Mouse (Mus musculus) embryonic facial prominence, embryonic 12.5 days (tissue): Measurements from ENCODE around the gene Ifna5. TPM values are rescaled to one million over a fixed set of nuclear protein-coding genes. Genes with fewer than 3 reads are reported as not detected.
"Not testable (repeated sequence)": the region's sequence is repeated elsewhere in the genome, so short reads cannot be mapped to it uniquely, and the experiment has no call there.

Source experiments
- ATAC-seq: fragments of 200-750 bp; cut with Nextera tagmentation; 2 replicates; pipeline ENCODE4 v1.8.0; 2017; ENCODE audit not compliant: insufficient number of reproducible peaks, insufficient read depth, low FRiP score, low TSS enrichment
- H3K27ac ChIP-seq: fragments of 300-500 bp; sonication (generic); 2 replicates; pipeline ENCODE4 v1.5.1; 2016; ENCODE audit warnings: mild to moderate bottlenecking
- H3K27me3 ChIP-seq: fragments of 300-500 bp; sonication (generic); 2 replicates; pipeline ENCODE4 v1.6.1; 2016; ENCODE audit warnings: mild to moderate bottlenecking, moderate library complexity
- H3K36me3 ChIP-seq: fragments of 300-500 bp; sonication (generic); 2 replicates; pipeline ENCODE4 v1.6.1; 2016; ENCODE audit warnings: mild to moderate bottlenecking
- H3K4me1 ChIP-seq: fragments of 300-500 bp; sonication (generic); 2 replicates; pipeline ENCODE4 v1.6.1; 2016
- H3K4me2 ChIP-seq: fragments of 300-500 bp; sonication (generic); replicated peaks from 2 replicates; pipeline ENCODE4 v1.6.1; 2016; ENCODE audit warnings: mild to moderate bottlenecking, moderate library complexity
- H3K4me3 ChIP-seq: fragments of 300-500 bp; sonication (generic); 2 replicates; pipeline ENCODE4 v1.5.1; 2016; ENCODE audit warnings: mild to moderate bottlenecking
- H3K9ac ChIP-seq: fragments of 300-500 bp; sonication (generic); 2 replicates; pipeline ENCODE4 v1.6.1; 2016; ENCODE audit warnings: mild to moderate bottlenecking, moderate library complexity
- H3K9me3 ChIP-seq: fragments of 300-500 bp; sonication (generic); 2 replicates; pipeline ENCODE4 v1.6.1; 2016; ENCODE audit warnings: mild to moderate bottlenecking, moderate library complexity
- WGBS: fragments of 180-500 bp; shearing (Covaris S2); methylation state at CpG from one replicate; pipeline ENCODE4 v1.1.7; 2016; 5-methylcytosine and 5-hydroxymethylcytosine counted together
- polyA plus RNA-seq: library from polyadenylated mRNA; unstranded; fragments of >200 nt; fragmentation: Nextera tagmentation; extraction: Ambion mirVana; gene quantifications from 2 replicates; pipeline ENCODE4 v1.2.1, GENCODE M21; 2016

Gene Ifna5
- polyA plus RNA-seq, 1 experiment from 2014 or later, result not detected

DNA sequence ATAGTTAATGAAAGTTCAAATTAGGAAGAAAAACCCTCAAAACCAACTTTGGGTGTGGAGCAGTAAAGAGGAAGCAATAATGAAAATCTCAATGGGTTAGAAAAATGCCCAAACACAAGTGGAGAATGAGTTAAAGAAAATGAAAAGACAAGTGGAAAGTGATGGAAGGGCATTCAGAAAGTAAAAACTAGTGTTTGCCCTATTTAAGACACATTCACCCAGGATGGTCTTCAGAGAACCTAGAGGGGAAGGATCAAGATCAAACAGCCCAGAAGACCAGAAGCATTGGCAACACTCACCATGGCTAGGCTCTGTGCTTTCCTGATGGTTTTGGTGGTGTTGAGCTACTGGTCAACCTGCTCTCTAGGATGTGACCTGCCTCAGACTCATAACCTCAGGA lies 8.2 kb upstream of the Ifna5 start, which contains the start of gene Ifna6:
Gene Ifna6 (plus strand): TSS at position 301 of the 400 bp plus-strand sequence.
- H3K4me1 ChIP-seq, ATAC-seq, H3K36me3 ChIP-seq, H3K27ac ChIP-seq, H3K27me3 ChIP-seq, H3K9me3 ChIP-seq, H3K4me2 ChIP-seq, H3K9ac ChIP-seq, H3K4me3 ChIP-seq: not testable (repeated sequence)

DNA sequence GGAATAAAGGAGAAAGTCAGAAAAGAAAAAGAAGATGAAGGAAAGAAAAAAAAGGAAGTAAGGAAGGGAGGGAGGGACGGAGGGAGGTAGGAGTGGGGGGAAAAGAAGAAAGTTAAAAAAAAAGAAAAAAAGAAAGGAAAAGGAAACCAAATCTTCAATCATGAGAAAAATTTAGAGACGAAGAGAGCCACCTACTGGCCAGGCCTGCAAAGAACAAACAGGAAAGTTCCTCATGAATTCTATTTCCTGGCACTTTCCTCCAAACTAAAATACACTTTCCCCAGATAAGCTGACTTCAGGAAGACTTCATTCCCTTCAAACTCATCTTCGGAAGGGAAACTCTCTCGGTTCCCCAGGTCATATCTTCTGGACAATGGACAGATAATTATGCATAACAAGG lies 4.8 kb upstream of the Ifna5 start:
- no peak for ATAC-seq
- 35% methylated on average over 4 of the region's 4 CpGs for WGBS
- no peaks in the 10 kb centered on the region for H3K9me3 ChIP-seq

DNA sequence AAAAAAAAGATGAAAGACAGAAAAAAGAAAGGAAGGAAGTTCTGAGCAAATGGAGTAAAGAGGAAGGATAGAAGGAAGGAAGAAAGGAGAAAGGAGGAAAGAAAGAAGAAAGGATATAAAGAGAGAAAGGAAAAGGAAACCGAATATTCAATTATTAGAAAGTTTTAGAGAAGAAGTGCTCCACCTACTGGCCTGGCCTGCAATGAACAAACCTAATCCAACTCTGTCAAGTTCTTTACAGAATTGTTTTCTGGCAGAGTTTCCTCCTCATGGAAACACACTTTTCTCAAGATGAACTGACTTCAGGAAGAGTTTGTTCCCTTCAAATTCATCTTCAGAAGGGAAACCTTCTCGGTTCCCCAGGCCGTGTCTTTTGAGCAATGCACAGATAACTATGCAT lies 3.5 kb downstream of the Ifna5 start:
- Histone ChIP-seq H3K27me3 (no peaks in the 10 kb centered on the region), H3K4me2 (no peak overlapping the region), H3K4me1 (no peaks in the 10 kb centered on the region), H3K36me3 (no peaks in the 10 kb centered on the region), H3K9ac (no peak overlapping the region), H3K27ac (no peak overlapping the region), H3K4me3 (no peak overlapping the region), H3K9me3 (no peaks in the 10 kb centered on the region)
- WGBS, result 43% methylated on average over 3 of the region's 3 CpGs
- no peak for ATAC-seq

More for the DNA sequence above, 4.8 kb upstream of the Ifna5 start:
- Histone ChIP-seq H3K27me3 (no peaks in the 10 kb centered on the region), H3K4me3 (no peak overlapping the region), H3K4me1 (no peaks in the 10 kb centered on the region), H3K4me2 (no peak overlapping the region), H3K9ac (no peak overlapping the region), H3K27ac (no peak overlapping the region), H3K36me3 (no peaks in the 10 kb centered on the region)

DNA sequence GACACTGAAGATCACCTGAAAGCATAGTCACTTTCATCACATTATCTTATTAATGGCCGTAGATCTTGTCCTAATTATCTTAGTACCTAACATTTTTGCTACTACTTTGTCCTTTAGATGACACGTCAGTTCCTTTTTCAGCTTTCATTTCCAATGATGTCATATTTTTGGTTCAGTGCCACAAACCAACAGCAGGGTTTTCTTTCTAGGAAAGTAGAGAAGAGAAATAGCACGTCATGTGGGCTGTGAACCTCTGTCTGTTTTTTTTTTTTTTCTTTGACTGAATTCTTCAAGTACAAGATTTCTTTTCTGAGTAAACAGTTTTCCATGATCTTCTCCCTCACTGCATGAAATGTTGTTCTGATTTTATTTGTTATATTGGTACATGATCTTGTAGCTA lies 4.7 kb downstream of the Ifna5 start:
- H3K27ac ChIP-seq, result no peak overlapping the region
- no peaks in the 10 kb centered on the region for H3K4me1 ChIP-seq
- no peak overlapping the region for H3K4me2 ChIP-seq
- 75% methylated on average over 3 of the region's 3 CpGs for WGBS
- no peak for ATAC-seq
- H3K36me3 ChIP-seq, result no peaks in the 10 kb centered on the region
- no peaks in the 10 kb centered on the region for H3K27me3 ChIP-seq
- H3K9me3 ChIP-seq, result no peaks in the 10 kb centered on the region
- H3K4me3 ChIP-seq, result no peak overlapping the region
- H3K9ac ChIP-seq, result no peak overlapping the region

DNA sequence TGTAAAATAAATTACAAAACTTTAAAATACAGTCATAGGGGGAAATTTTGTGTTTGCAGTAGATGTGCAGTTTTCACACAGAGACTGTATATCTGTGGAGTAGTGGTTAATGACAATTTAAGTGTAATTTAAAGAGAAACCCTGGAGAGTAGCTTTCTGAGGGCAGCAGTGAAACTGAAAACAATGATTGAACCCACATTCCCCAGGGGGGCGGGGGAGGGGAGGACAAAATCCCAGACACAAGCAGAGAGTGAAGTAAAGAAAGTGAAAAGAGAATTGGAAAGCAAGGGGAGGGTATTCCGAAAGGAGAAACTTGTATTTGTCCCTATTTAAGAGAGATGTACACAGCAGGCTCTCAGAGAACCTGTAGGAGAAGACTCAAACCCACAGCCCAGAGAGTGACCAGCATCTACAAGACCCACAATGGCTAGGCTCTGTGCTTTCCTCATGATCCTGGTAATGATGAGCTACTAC lies 6.2 kb downstream of the Ifna5 start, which contains the start of gene Ifna4:
Gene Ifna4 (plus strand): TSS at position 424 of the 474 bp plus-strand sequence.
- no peaks in the 10 kb centered on the region for H3K4me1 ChIP-seq
- 43% methylated on average over 2 of the region's 2 CpGs for WGBS
- H3K36me3 ChIP-seq, result no peaks in the 10 kb centered on the region
- no peaks in the 10 kb centered on the region for H3K27me3 ChIP-seq
- no peaks in the 10 kb centered on the region for H3K9me3 ChIP-seq
- no peak within 1 kb of the TSS for H3K4me2 ChIP-seq
- ATAC-seq, result no peak
- no peak within 1 kb of the TSS for H3K4me3 ChIP-seq
- H3K27ac ChIP-seq, result no peak within 1 kb of the TSS
- no peak within 1 kb of the TSS for H3K9ac ChIP-seq

DNA sequence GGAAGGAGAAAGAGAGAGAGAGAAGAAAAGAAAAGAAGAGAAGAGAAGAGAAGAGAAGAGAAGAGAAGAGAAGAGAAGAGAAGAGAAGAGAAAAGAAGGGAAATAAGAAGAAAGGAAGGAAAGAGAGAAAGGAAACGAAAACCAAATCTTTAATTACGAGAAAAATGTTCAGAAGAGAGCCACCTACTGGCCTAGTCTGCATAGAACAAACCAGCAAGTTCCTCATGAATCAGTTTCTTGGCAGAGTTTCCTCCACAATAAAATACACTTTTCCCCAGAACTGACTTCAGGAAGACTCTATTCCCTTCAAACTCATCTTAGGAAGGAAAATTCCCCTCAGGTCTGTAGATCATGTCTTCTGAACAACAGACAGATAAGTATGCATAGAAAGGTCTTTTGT lies 10.0 kb downstream of the Ifna5 start:
- 54% methylated on average over 2 of the region's 2 CpGs for WGBS
- Histone ChIP-seq H3K4me2 (no peak overlapping the region), H3K9ac (no peak overlapping the region), H3K4me3 (no peak overlapping the region), H3K27ac (no peak overlapping the region), H3K36me3 (no peaks in the 10 kb centered on the region), H3K9me3 (no peaks in the 10 kb centered on the region), H3K27me3 (no peaks in the 10 kb centered on the region), H3K4me1 (no peaks in the 10 kb centered on the region)
- ATAC-seq, result no peak

DNA sequence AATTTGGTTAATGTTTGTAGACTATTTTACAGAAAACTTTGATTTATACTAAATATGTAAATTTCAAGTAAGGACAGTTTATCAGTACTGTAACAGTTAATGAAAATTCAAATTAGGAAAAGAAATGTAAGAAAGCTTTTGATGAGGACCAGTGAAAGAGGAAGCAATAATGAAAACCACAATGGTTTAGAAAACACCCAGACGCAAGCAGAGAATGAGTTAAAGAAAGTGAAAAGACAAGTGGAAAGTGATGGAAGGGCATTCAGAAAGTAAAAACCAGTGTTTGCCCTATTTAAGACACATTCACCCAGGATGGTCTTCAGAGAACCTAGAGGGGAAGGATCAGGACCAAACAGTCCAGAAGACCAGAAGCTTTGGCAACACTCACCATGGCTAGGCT lies 14.4 kb downstream of the Ifna5 start, which contains the start of gene Ifna1:
Gene Ifna1 (plus strand): TSS at position 390 of the 400 bp plus-strand sequence.
- Histone ChIP-seq H3K4me2 (no peak within 1 kb of the TSS), H3K27ac (no peak within 1 kb of the TSS), H3K36me3 (no peaks in the 10 kb centered on the region), H3K27me3 (no peaks in the 10 kb centered on the region), H3K4me1 (no peaks in the 10 kb centered on the region; the same call in 1 of the 2 replicates), H3K4me3 (no peak within 1 kb of the TSS), H3K9me3 (no peaks in the 10 kb centered on the region), H3K9ac (no peak within 1 kb of the TSS)
- no peak for ATAC-seq
- WGBS, result 81% methylated on average over 1 of the region's 1 CpGs

DNA sequence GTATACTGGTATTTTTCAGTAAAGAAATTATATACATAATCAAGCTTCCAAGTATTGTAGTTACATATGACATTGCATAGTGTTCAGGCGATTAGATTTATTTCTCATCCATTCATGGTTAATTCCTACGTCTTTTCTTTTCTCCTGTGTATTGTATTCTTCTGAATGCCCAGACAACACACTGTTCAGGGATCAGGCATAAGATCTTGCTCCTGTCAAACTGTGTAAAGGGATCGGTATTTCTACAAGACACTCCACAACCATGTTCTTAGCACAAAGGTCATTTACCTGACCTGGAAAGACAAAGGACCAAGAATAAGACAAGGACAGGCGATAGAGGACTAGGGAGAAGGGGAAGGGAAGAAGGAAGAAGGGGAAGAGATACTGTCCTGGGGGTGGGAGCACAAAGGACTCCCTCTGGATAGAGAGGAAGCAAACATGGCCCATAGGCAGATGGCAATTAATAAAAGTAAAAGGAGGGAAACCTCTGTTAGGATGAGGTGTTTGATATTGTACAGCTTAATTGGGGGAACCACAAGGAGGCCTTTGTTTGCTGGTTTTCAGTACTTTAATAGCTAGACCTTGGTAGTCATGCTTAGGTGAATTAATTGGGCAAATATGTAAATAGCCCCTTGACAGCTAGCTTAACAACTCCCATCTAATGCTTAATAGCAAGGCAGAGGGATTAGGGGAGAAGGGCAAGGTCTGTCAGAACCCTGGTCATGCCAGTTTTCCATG lies 15.9 kb downstream of the Ifna5 start:
- no peak overlapping the region for H3K9ac ChIP-seq

DNA sequence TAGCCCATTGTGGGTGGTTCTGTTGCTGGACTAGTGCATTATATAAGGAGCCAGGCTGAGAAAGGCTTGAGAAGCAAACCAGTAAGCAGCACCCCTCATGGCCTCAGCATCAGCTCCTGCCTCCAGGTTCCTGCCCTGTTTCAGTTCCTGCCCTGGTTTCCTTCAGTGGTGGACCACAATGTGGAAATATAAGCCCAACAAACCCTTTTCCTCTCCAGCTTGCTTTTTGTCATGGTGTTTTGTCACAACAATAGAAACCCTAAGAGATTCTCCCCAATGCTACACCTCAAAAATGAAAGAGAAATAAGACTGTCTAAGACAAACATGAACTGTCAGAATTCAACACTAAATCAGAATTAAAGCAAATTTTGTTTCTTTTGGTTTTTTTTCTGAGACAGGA lies 23.9 kb downstream of the Ifna5 start:
- H3K27me3 ChIP-seq, result 0 out of 2 replicates have a peak, but pooled peaks cover under 1% of the 10 kb centered on the region
- H3K36me3 ChIP-seq, result no peaks in the 10 kb centered on the region
- no peaks in the 10 kb centered on the region for H3K9me3 ChIP-seq
- H3K9ac ChIP-seq, result no peak overlapping the region
- no peak overlapping the region for H3K4me2 ChIP-seq
- no peak for ATAC-seq
- H3K4me1 ChIP-seq, result peaks cover 5% of the 10 kb centered on the region
- H3K4me3 ChIP-seq, result no peak overlapping the region
- H3K27ac ChIP-seq, result no peak overlapping the region

More for the DNA sequence above, 15.9 kb downstream of the Ifna5 start:
- H3K36me3 ChIP-seq, result no peaks in the 10 kb centered on the region
- no peak for ATAC-seq
- no peak overlapping the region for H3K4me3 ChIP-seq
- H3K27me3 ChIP-seq, result no peaks in the 10 kb centered on the region
- WGBS, result 57% methylated on average over 4 of the region's 4 CpGs
- H3K4me1 ChIP-seq, result no peaks in the 10 kb centered on the region; the same call in 1 of the 2 replicates
- no peaks in the 10 kb centered on the region for H3K9me3 ChIP-seq
- H3K4me2 ChIP-seq, result no peak overlapping the region
- H3K27ac ChIP-seq, result no peak overlapping the region

DNA sequence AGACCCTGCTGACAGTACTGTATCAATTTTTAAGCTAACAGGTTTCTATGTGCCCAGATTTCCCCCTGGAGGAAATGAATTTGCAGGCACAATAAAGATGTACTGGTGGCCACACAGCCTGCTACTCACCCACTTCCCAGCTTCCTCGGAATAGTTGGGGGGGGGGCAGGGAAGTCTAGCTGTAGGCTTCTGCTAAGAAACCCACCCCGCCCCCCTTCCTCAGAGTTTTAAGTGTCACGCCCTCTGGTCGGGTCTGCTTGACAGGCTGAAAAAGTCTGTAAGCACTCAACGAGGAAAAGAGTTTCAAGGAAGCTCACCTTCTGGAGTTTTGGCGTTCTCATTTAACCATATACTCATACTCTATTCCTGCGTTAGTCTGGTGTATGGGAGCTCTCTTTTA lies 28.0 kb downstream of the Ifna5 start:
- H3K9ac ChIP-seq, result no peak overlapping the region
- H3K4me3 ChIP-seq, result no peak overlapping the region
- no peak overlapping the region for H3K4me2 ChIP-seq
- no peaks in the 10 kb centered on the region for H3K9me3 ChIP-seq
- peaks cover 5% of the 10 kb centered on the region for H3K4me1 ChIP-seq
- ATAC-seq, result no peak
- 0 out of 2 replicates have a peak, but pooled peaks cover 5% of the 10 kb centered on the region for H3K27me3 ChIP-seq
- H3K27ac ChIP-seq, result no peak overlapping the region
- H3K36me3 ChIP-seq, result no peaks in the 10 kb centered on the region
- WGBS, result 3% methylated on average over 7 of the region's 7 CpGs

DNA sequence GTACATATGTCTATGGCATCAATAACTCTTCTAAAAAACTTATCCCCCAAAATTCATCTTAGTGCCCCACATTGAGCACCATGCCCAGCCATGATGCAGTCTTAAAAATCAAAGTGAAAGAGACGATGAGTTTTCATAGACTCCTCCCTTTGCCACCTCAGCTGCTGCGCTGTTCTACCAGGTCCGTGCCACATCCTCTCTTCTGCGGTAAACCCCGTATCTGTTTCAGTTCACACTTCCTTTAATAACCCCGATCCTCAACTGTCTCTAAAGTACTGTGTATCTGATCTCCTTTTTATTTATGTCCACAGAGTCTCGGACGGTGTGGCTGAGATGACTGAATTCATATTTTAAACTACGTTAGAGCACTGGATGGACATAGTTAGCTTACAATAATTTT lies 29.3 kb downstream of the Ifna5 start:
- no peaks in the 10 kb centered on the region for H3K36me3 ChIP-seq
- 0 out of 2 replicates have a peak, but pooled peaks cover 5% of the 10 kb centered on the region for H3K27me3 ChIP-seq
- H3K9me3 ChIP-seq, result no peaks in the 10 kb centered on the region
- no peak overlapping the region for H3K27ac ChIP-seq
- H3K4me1 ChIP-seq, result peaks cover 5% of the 10 kb centered on the region
- H3K4me2 ChIP-seq, result no peak overlapping the region
- H3K4me3 ChIP-seq, result no peak overlapping the region
- WGBS, result 55% methylated on average over 9 of the region's 9 CpGs
- ATAC-seq, result no peak
- H3K9ac ChIP-seq, result no peak overlapping the region

DNA sequence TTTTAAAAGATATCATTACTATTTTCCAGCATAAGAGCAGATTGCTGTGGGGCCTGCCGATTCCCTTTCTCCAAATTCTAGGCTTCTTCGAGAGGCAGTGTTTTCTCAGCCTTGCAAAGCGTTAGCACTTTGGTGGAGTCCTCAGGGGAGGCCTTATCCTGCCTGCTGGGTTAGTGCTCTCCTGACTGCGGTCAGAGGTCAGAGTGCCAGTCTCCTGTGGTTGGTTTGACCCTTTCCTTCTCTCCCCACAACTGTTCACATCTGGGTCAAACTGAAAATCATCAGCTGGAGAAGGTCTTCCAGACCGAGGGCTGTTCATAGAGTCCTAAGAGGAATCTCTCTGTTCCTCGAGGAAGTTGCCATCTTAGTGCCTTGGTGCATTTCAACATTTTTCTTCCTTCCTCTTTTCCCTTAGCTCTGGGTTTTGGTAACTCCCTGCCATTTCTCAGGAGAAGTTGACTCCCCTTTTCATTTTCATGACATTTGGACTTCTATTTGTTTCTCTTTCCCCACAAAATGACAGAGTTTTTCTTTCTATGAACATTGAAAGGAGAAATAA lies 29.8 kb downstream of the Ifna5 start:
- no peaks in the 10 kb centered on the region for H3K9me3 ChIP-seq
- H3K9ac ChIP-seq, result no peak overlapping the region
- H3K36me3 ChIP-seq, result no peaks in the 10 kb centered on the region
- 31% methylated on average over 6 of the region's 6 CpGs for WGBS
- no peak overlapping the region for H3K4me3 ChIP-seq
- H3K27me3 ChIP-seq, result 0 out of 2 replicates have a peak, but pooled peaks cover 5% of the 10 kb centered on the region
- no peak overlapping the region for H3K4me2 ChIP-seq
- peaks cover 5% of the 10 kb centered on the region for H3K4me1 ChIP-seq
- no peak overlapping the region for H3K27ac ChIP-seq
- no peak for ATAC-seq
